Mouse (Mus musculus) kidney, adult 11 months (tissue): ENCODE measurements at regions not wholly inside any gene's neighbourhood (a gene's known extent, or its start where the extent isn't known, plus 50 kb on each side); places are given as distances from the start of the nearest gene placed in this dataset.

Source experiments
- DNase-seq: peaks from one replicate; pipeline ENCODE4 v3.0.0; 2022

DNA sequence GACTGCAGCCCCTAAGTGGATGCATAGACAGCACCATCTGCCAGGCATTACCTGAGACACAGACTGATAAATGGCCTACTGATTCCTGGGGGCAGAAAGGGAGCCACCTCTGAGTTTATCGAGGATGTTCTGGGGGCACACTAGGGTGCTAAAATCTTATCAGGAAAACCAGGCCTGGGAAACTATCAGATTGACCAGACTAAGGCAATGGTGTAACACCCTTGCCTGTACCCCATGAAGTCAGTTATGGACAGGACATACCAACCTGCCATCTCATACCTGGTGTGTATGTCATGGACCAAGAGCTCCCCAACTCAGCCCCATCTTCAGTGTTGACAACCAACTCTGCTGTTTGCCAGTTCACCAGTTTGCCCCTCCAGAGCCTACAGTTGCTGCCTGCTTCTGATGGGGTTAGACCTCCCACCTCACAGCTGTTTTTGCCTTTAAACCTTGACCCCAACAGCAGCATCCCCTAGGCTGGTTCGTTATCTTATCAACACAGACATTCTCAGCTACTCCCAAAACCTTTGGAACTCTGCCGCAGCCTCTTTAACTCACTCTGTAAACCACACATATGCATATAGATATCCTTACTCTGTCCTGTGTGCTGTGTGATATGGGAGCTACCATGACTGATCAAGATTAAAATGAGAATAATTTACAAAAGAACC is 83.6 kb upstream of the Irs2 start:
- DNase-seq = no peak

DNA sequence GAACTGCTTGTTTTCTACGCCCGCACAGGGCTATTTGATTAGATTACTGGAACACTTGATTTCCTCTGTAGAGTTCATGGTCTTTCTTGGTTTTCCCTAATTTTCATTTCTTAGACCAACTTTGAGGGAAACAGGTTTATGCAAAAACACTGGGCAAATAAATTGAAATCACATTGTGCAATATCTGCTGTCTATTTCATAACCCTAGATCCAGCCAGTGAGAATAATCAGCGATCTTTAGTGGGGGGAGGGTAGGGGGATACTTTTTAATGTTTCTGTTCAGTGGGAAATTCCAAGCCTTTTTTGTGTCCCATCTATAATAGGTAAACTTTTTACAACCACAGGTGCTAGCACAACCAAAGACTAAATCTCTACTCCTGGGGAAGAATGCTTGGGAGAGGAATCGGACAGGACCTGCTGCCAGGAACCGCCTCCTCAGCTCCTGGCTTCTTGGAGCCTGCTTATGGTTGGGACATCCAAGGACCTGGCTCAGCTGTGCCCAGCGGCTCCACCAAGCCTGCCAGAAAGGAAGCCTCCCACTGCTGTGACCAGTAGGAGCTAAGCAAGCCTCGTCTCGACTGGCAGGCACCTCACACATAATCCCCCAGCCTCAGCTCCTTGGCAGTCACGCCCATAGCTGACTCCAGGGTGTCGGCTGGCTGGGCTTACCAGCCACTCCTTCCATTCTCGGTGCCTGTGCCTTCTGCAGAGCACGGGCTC is 80.8 kb upstream of the Irs2 start:
- no peak for DNase-seq

- no peak for DNase-seq
These were observed 77.0 kb upstream of the Irs2 start for GRCm38 (mm10) chr8:11085244-11085643.

- no peak for DNase-seq
These were observed 75.8 kb upstream of the Irs2 start for GRCm38 (mm10) chr8:11084051-11084533.

DNA sequence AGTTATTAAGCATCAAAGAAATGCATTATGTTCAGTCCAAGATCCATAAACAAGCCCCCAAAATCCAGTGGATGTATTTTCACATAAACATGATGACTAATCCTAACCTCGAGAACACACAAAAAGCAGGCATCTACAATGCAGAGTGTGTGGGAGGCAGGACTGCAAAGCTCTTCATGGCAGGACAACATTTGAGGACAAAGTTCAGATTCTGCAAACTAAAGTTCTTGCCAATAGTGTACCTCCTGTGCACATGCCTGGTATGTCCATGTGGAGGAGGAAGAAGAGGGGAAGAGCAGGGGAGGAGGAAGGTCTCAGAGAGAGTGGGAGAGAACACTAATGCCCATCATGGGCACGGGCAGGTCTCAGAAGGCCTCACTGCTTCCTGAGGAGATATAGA is 72.6 kb upstream of the Irs2 start:
- DNase-seq = no peak

DNA sequence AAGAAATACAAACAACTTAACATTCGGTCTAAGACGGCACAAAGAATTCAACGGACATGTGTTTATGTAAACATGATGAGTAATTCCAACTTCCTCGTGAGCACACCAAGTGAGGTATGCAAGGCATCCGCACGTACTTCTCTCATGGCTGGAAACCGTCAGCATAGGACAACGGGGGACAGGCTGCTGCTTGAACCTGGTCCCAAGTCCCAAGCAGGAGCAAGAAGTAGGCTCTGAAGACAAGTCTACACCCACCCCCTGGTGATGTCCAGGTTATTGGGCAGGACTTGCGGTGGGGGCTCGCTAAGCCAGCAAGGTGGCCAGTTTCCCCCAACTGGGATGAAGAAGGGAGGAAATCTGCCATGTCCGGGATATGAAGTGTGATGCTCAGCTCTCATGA is 71.5 kb upstream of the Irs2 start:
- no peak for DNase-seq

- DNase-seq = no peak
These were observed 68.9 kb upstream of the Irs2 start for GRCm38 (mm10) chr8:11077138-11077537.

GRCm38 (mm10) chr8:11071162-11071561 is 62.9 kb upstream of the Irs2 start:
- no peak for DNase-seq

DNA sequence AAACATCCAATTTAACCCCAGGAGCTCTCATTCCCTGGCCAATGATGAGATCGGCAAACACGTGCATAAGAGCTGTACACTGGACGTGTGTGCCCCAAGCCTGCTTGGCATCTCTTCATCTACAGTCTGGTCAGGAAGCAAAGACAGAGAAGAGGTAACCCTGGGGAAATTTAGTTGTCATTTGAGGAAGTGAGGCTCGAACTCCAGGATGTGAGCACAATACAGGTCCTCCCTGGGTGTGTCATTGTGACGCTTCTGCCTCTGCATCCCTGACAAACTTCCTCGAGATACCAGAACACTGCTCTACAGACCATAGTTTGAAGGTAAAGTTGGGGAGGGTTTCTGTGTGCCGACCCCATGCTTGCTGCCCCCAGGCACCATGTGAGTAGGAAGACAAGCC is 59.2 kb upstream of the Irs2 start:
- no peak for DNase-seq

DNA sequence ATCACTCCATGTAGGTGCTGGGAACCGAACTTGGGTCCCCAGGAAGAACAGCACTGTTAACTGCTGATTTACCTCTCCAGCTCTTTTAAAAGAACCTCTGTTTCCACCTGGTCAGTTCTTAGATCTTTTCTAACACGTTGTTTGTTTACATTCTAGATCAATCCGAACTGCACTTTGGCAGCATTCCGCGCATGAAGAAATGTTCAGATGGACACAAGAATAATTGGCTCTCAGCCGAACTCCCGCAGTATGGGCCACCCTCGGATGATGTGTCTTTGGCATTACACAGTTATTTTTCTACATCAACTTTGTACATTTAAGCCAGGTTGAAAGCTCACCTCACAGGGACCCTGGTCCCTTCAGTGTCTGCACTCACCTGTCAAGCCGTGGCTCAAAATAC is 57.7 kb upstream of the Irs2 start:
- DNase-seq = no peak

DNA sequence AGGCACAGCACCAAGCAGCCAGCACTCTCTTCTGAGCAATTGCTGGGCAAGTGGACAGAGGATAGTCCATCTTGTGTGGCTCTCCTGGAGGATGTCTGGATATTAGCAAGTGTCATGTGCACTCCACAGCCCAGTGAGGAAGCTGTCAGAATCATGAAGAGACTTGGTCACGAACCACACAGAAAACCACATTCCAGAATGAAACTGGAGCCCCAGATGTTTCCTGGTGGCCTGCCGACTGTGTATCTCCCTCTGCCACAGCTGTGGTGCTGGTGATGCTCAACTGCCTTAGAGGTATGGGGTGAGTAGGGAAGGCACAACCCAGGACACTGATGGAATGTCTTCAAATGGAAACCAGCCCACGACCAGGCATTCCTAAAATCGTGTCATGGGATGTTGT is 57.0 kb upstream of the Irs2 start:
- DNase-seq = no peak

DNA sequence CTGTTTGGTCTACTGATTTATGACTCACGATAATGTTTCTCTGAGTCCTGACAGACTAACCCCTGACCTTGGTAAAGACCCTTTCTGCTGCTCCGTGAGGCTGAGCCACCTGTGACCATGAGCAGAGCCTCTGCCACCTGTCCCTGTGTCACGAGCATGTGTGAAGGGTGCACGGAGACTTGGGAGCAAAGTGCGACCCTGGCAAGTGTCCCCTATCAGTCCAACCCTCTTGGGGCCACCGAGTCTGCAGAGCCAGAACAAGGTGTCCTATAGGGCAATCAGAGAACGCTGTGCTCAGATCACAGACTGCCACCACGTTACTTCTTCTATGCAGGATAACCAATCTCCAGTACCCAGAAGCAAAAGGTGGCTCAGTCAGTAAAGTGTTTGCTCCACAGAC is 54.8 kb upstream of the Irs2 start:
- no peak for DNase-seq

DNA sequence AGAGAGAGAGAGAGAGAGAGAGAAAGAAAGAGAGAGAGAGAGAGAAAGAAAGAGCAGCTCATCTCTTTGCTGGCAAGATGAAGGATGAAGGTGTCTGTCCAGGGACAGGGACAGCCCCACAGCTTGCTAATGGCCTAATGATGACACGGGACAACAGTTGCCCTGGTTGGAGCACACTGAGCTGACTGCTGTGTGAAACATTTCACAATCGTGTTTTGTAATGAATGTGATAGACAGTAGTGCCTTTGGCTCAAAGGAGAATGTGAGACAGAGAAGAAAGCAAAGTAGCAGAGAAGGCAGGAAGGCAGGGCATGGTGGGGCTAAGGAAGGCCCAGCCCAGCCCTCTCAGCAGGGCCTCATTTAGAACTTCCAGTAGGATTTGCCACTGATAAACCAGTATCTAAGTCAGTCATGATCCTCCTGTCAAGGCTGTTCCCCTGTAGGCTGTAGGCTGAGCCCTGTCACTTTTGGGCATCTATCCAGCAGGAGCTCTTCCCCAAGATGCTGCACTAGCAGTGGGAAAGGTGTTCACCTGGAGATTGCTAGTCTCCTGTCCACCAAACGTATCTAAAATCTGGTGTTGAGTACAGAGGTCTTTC is 54.2 kb upstream of the Irs2 start:
- DNase-seq = no peak

- DNase-seq = no peak
These were observed 53.5 kb upstream of the Irs2 start for GRCm38 (mm10) chr8:11061711-11062110.

DNA sequence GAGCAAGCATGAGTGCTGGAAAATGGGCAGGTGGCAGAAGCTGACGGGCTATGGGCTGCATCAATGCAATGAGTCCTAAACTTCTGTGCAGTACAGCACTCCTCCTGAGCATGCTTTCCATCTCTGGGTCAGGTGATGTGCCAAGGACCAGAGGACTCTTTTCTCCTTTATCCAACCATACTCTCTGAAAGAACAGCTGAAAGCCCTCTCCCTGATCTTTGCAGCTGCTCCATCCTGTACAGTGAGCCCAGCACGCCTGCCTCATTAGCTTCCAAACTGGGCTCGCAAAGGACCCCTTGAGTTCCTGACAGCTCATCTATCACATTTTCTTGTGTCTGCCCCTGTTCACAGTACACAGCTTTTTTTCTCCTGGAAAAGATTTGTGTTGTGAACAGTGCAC is 52.3 kb upstream of the Irs2 start:
- DNase-seq = no peak

GRCm38 (mm10) chr8:11058392-11058791 is 50.1 kb upstream of the Irs2 start:
- no peak for DNase-seq
